Mouse (Mus musculus): ENCODE data around the gene Kyat1.

Kyat1 gene

GRCm38 (mm10) chr2:30205629-30206357 is at the start of gene Kyat1:
Gene Kyat1, minus strand, starts transcription at chr2:30205847.
- DNase-seq (ENCODE audit: low read depth, low spot score), result peak; percentile 94

GRCm38 (mm10) chr2:30253809-30254208 is 48.2 kb upstream of the Kyat1 start:
- no peak for DNase-seq (ENCODE audit: low read depth, low spot score)

GRCm38 (mm10) chr2:30252521-30252920 is 46.9 kb upstream of the Kyat1 start:
- no peak for DNase-seq (ENCODE audit: low read depth, low spot score)

GRCm38 (mm10) chr2:30251417-30252104 is 45.9 kb upstream of the Kyat1 start:
- no peak for DNase-seq (ENCODE audit: low read depth, low spot score)

GRCm38 (mm10) chr2:30250166-30251128 is 44.8 kb upstream of the Kyat1 start:
- no peak for DNase-seq (ENCODE audit: low read depth, low spot score)

GRCm38 (mm10) chr2:30249182-30249581 is 43.5 kb upstream of the Kyat1 start:
- DNase-seq (ENCODE audit: low read depth, low spot score), result no peak

- no peak for DNase-seq (ENCODE audit: low read depth, low spot score)
Observed at GRCm38 (mm10) chr2:30247681-30248080, 42.0 kb upstream of the Kyat1 start.

- no peak for DNase-seq (ENCODE audit: low read depth, low spot score)
Observed at GRCm38 (mm10) chr2:30247036-30247435, 41.4 kb upstream of the Kyat1 start.

GRCm38 (mm10) chr2:30244595-30245178 is 39.0 kb upstream of the Kyat1 start:
- no peak for DNase-seq (ENCODE audit: low read depth, low spot score)

- no peak for DNase-seq (ENCODE audit: low read depth, low spot score)
Observed at GRCm38 (mm10) chr2:30243391-30243790, 37.7 kb upstream of the Kyat1 start.

GRCm38 (mm10) chr2:30242509-30242908 is 36.9 kb upstream of the Kyat1 start:
- no peak for DNase-seq (ENCODE audit: low read depth, low spot score)

GRCm38 (mm10) chr2:30240267-30240666 is 34.6 kb upstream of the Kyat1 start, which contains the start of gene Gm28035:
Gene Gm28035, plus strand, starts transcription at chr2:30240567.
- no peak for DNase-seq (ENCODE audit: low read depth, low spot score)

GRCm38 (mm10) chr2:30239777-30240176 is 34.1 kb upstream of the Kyat1 start:
- no peak for DNase-seq (ENCODE audit: low read depth, low spot score)

GRCm38 (mm10) chr2:30238906-30239465 is 33.3 kb upstream of the Kyat1 start:
- no peak for DNase-seq (ENCODE audit: low read depth, low spot score)

GRCm38 (mm10) chr2:30237881-30238280 is 32.2 kb upstream of the Kyat1 start:
- no peak for DNase-seq (ENCODE audit: low read depth, low spot score)

- DNase-seq (ENCODE audit: low read depth, low spot score), result peak; percentile 99
Observed at GRCm38 (mm10) chr2:30237199-30237880, 31.7 kb upstream of the Kyat1 start, which contains the start of gene Lrrc8a. Gene Lrrc8a, plus strand, starts transcription at chr2:30237715.

GRCm38 (mm10) chr2:30236426-30237198 is 31.0 kb upstream of the Kyat1 start:
- no peak for DNase-seq (ENCODE audit: low read depth, low spot score)

- DNase-seq (ENCODE audit: low read depth, low spot score), result no peak
Observed at GRCm38 (mm10) chr2:30235593-30235992, 29.9 kb upstream of the Kyat1 start.

GRCm38 (mm10) chr2:30216293-30216692 is 10.6 kb upstream of the Kyat1 start:
- DNase-seq (ENCODE audit: low read depth, low spot score), result no peak

- DNase-seq (ENCODE audit: low read depth, low spot score), result no peak
Observed at GRCm38 (mm10) chr2:30215493-30215892, 9.8 kb upstream of the Kyat1 start.
